Mouse (Mus musculus) midbrain, embryonic 13.5 days (tissue): ENCODE measurements around the gene Wnt2. TPM values are rescaled to one million over a fixed set of nuclear protein-coding genes. Genes with fewer than 3 reads are reported as not detected.

Experiments used
- ATAC-seq: fragments of 200-750 bp; cut with Nextera tagmentation; 2 replicates; pipeline ENCODE4 v1.8.0; 2017; ENCODE audit warnings: mild to moderate bottlenecking, moderate TSS enrichment, moderate library complexity
- H3K27ac ChIP-seq: fragments of 300-500 bp; sonication (generic); 2 replicates; pipeline ENCODE4 v1.5.1; 2015; ENCODE audit warnings: inconsistent platforms, mild to moderate bottlenecking, moderate library complexity
- H3K27me3 ChIP-seq: fragments of 300-500 bp; sonication (generic); 2 replicates; pipeline ENCODE4 v1.6.1; 2015; ENCODE audit warnings: mild to moderate bottlenecking, inconsistent platforms
- H3K36me3 ChIP-seq: fragments of 300-500 bp; sonication (generic); 2 replicates; pipeline ENCODE4 v1.6.1; 2015; ENCODE audit warnings: mild to moderate bottlenecking, inconsistent platforms
- H3K4me1 ChIP-seq: fragments of 300-500 bp; sonication (generic); replicated peaks from 2 replicates; pipeline ENCODE4 v1.6.1; 2015; ENCODE audit warnings: inconsistent platforms
- H3K4me2 ChIP-seq: fragments of 300-500 bp; sonication (generic); replicated peaks from 2 replicates; pipeline ENCODE4 v1.6.1; 2015; ENCODE audit warnings: moderate library complexity, mild to moderate bottlenecking, inconsistent platforms
- H3K4me3 ChIP-seq: fragments of 300-500 bp; sonication (generic); replicated peaks from 2 replicates; pipeline ENCODE4 v1.5.1; 2015; ENCODE audit warnings: mild to moderate bottlenecking, inconsistent platforms
- H3K9ac ChIP-seq: fragments of 300-500 bp; sonication (generic); replicated peaks from 2 replicates; pipeline ENCODE4 v1.6.1; 2015; ENCODE audit warnings: mild to moderate bottlenecking, inconsistent platforms
- H3K9me3 ChIP-seq: fragments of 300-500 bp; sonication (generic); 2 replicates; pipeline ENCODE4 v1.6.1; 2016; ENCODE audit warnings: mild to moderate bottlenecking, inconsistent platforms
- WGBS: fragments of 180-500 bp; shearing (Covaris S2); methylation state at CpG from one replicate; pipeline ENCODE4 v1.1.7; 2015; 5-methylcytosine and 5-hydroxymethylcytosine counted together
- polyA plus RNA-seq: library from polyadenylated mRNA; unstranded; fragments of >200 nt; fragmentation: Nextera tagmentation; extraction: Ambion mirVana; gene quantifications from 2 replicates; pipeline ENCODE4 v1.2.1, GENCODE M21; 2015

The Wnt2 gene
- polyA plus RNA-seq, 1 experiment from 2014 or later, result 0.13 TPM

GRCm38 (mm10) chr6:18024133-18024794 lies 6.1 kb downstream of the Wnt2 start:
- ATAC-seq, result no peak
- 74% methylated on average over 8 of the region's 8 CpGs for WGBS

GRCm38 (mm10) chr6:18013346-18013745 lies 17.0 kb downstream of the Wnt2 start:
- Histone ChIP-seq H3K27ac (no peak overlapping the region), H3K27me3 (no peaks in the 10 kb centered on the region), H3K4me1 (no peaks in the 10 kb centered on the region), H3K36me3 (no peaks in the 10 kb centered on the region), H3K4me3 (no peak overlapping the region), H3K9ac (no peak overlapping the region), H3K9me3 (no peaks in the 10 kb centered on the region), H3K4me2 (no peak overlapping the region)
- no peak for ATAC-seq
- WGBS, result 81% methylated on average over 7 of the region's 7 CpGs

More at GRCm38 (mm10) chr6:18024133-18024794, 6.1 kb downstream of the Wnt2 start:
- Histone ChIP-seq H3K9ac (no peak overlapping the region; the same call in 1 of the 2 replicates), H3K4me2 (no peak overlapping the region), H3K27ac (no peak overlapping the region), H3K4me1 (no peaks in the 10 kb centered on the region), H3K27me3 (peaks cover 11% of the 10 kb centered on the region), H3K4me3 (no peak overlapping the region), H3K36me3 (no peaks in the 10 kb centered on the region), H3K9me3 (no peaks in the 10 kb centered on the region)

GRCm38 (mm10) chr6:18007356-18007755 lies 23.0 kb downstream of the Wnt2 start:
- H3K4me1 ChIP-seq, result no peaks in the 10 kb centered on the region
- no peaks in the 10 kb centered on the region for H3K36me3 ChIP-seq
- no peaks in the 10 kb centered on the region for H3K9me3 ChIP-seq
- no peak overlapping the region for H3K9ac ChIP-seq
- no peak overlapping the region for H3K4me2 ChIP-seq
- no peak for ATAC-seq
- H3K4me3 ChIP-seq, result no peak overlapping the region
- H3K27me3 ChIP-seq, result no peaks in the 10 kb centered on the region
- WGBS, result 90% methylated on average over 3 of the region's 3 CpGs
- no peak overlapping the region for H3K27ac ChIP-seq

- no peaks in the 10 kb centered on the region for H3K9me3 ChIP-seq
- H3K9ac ChIP-seq, result no peak overlapping the region
- no peak for ATAC-seq
- no peak overlapping the region for H3K27ac ChIP-seq
- H3K4me1 ChIP-seq, result no peaks in the 10 kb centered on the region
- no peaks in the 10 kb centered on the region for H3K36me3 ChIP-seq
- no peak overlapping the region for H3K4me3 ChIP-seq
- WGBS, result 91% methylated on average over 6 of the region's 6 CpGs
- no peak overlapping the region for H3K4me2 ChIP-seq
- H3K27me3 ChIP-seq, result no peaks in the 10 kb centered on the region
Measured at GRCm38 (mm10) chr6:18002065-18002464, 28.3 kb downstream of the Wnt2 start.

- no peaks in the 10 kb centered on the region for H3K36me3 ChIP-seq
- ATAC-seq, result no peak
Measured at GRCm38 (mm10) chr6:17998497-17998896, 31.9 kb downstream of the Wnt2 start.

GRCm38 (mm10) chr6:17994956-17995790 lies 35.2 kb downstream of the Wnt2 start:
- Histone ChIP-seq H3K27ac (no peak overlapping the region), H3K36me3 (no peaks in the 10 kb centered on the region), H3K9me3 (no peaks in the 10 kb centered on the region), H3K4me1 (0 out of 2 replicates have a peak, but pooled peaks cover 2% of the 10 kb centered on the region), H3K4me3 (no peak overlapping the region), H3K4me2 (no peak overlapping the region), H3K27me3 (no peaks in the 10 kb centered on the region), H3K9ac (no peak overlapping the region)
- ATAC-seq, result no peak
- 67% methylated on average over 6 of the region's 6 CpGs for WGBS

More at GRCm38 (mm10) chr6:17998497-17998896, 31.9 kb downstream of the Wnt2 start:
- Histone ChIP-seq H3K4me1 (no peaks in the 10 kb centered on the region), H3K27me3 (no peaks in the 10 kb centered on the region), H3K9ac (no peak overlapping the region), H3K9me3 (no peaks in the 10 kb centered on the region), H3K4me2 (no peak overlapping the region), H3K4me3 (no peak overlapping the region), H3K27ac (no peak overlapping the region)
- WGBS, result 77% methylated on average over 4 of the region's 4 CpGs

- no peak overlapping the region for H3K4me3 ChIP-seq
- H3K27ac ChIP-seq, result no peak overlapping the region
- no peaks in the 10 kb centered on the region for H3K36me3 ChIP-seq
- ATAC-seq, result no peak
- H3K4me1 ChIP-seq, result 0 out of 2 replicates have a peak, but pooled peaks cover 2% of the 10 kb centered on the region
- H3K9me3 ChIP-seq, result no peaks in the 10 kb centered on the region
- no peak overlapping the region for H3K4me2 ChIP-seq
- no peak overlapping the region for H3K9ac ChIP-seq
- WGBS, result 77% methylated on average over 7 of the region's 7 CpGs
- H3K27me3 ChIP-seq, result no peaks in the 10 kb centered on the region
Measured at GRCm38 (mm10) chr6:17991625-17992024, 38.8 kb downstream of the Wnt2 start.

- Histone ChIP-seq H3K36me3 (no peaks in the 10 kb centered on the region), H3K4me2 (no peak overlapping the region), H3K4me3 (no peak overlapping the region), H3K9me3 (no peaks in the 10 kb centered on the region), H3K27ac (no peak overlapping the region), H3K9ac (no peak overlapping the region), H3K4me1 (0 out of 2 replicates have a peak, but pooled peaks cover 2% of the 10 kb centered on the region), H3K27me3 (no peaks in the 10 kb centered on the region)
- WGBS, result 94% methylated on average over 9 of the region's 9 CpGs
- no peak for ATAC-seq
Measured at GRCm38 (mm10) chr6:17990173-17991028, 40.0 kb downstream of the Wnt2 start.

GRCm38 (mm10) chr6:17979361-17979760 lies 51.0 kb downstream of the Wnt2 start:
- no peak for ATAC-seq
- H3K36me3 ChIP-seq, result no peaks in the 10 kb centered on the region
- H3K27ac ChIP-seq, result no peak overlapping the region
- H3K4me3 ChIP-seq, result no peak overlapping the region
- no peak overlapping the region for H3K9ac ChIP-seq
- WGBS, result 85% methylated on average over 1 of the region's 1 CpGs
- H3K4me2 ChIP-seq, result no peak overlapping the region
- no peaks in the 10 kb centered on the region for H3K9me3 ChIP-seq
- H3K4me1 ChIP-seq, result no peaks in the 10 kb centered on the region
- H3K27me3 ChIP-seq, result no peaks in the 10 kb centered on the region

GRCm38 (mm10) chr6:17978881-17979280 lies 51.5 kb downstream of the Wnt2 start:
- Histone ChIP-seq H3K4me2 (no peak overlapping the region), H3K36me3 (no peaks in the 10 kb centered on the region), H3K9me3 (no peaks in the 10 kb centered on the region), H3K27me3 (no peaks in the 10 kb centered on the region), H3K4me1 (no peaks in the 10 kb centered on the region), H3K27ac (no peak overlapping the region), H3K9ac (no peak overlapping the region), H3K4me3 (no peak overlapping the region)
- ATAC-seq, result no peak
- 92% methylated on average over 3 of the region's 3 CpGs for WGBS

- H3K36me3 ChIP-seq, result no peaks in the 10 kb centered on the region
- H3K4me2 ChIP-seq, result no peak overlapping the region
- no peak overlapping the region for H3K27ac ChIP-seq
- H3K4me1 ChIP-seq, result no peaks in the 10 kb centered on the region
- H3K9ac ChIP-seq, result no peak overlapping the region
- no peak for ATAC-seq
- H3K9me3 ChIP-seq, result no peaks in the 10 kb centered on the region
- 76% methylated on average over 5 of the region's 5 CpGs for WGBS
- no peak overlapping the region for H3K4me3 ChIP-seq
- H3K27me3 ChIP-seq, result no peaks in the 10 kb centered on the region
Measured at GRCm38 (mm10) chr6:17978324-17978723, 52.1 kb downstream of the Wnt2 start.

GRCm38 (mm10) chr6:17977165-17977564 lies 53.2 kb downstream of the Wnt2 start:
- Histone ChIP-seq H3K4me2 (no peak overlapping the region), H3K9me3 (no peaks in the 10 kb centered on the region), H3K36me3 (no peaks in the 10 kb centered on the region), H3K4me1 (no peaks in the 10 kb centered on the region), H3K9ac (no peak overlapping the region), H3K4me3 (no peak overlapping the region), H3K27me3 (no peaks in the 10 kb centered on the region), H3K27ac (no peak overlapping the region)
- WGBS, result 63% methylated on average over 1 of the region's 1 CpGs
- ATAC-seq, result no peak
